Mouse (Mus musculus): ENCODE measurements around the gene Med18. TPM values are rescaled to one million over a fixed set of nuclear protein-coding genes. Genes with fewer than 3 reads are reported as not detected.

The Med18 gene
- polyA plus RNA-seq, 1 experiment from 2014 or later = 18.4 TPM

- H3K9me3 ChIP-seq (ENCODE audit: control insufficient read depth, low read length) = no peaks in the 10 kb centered on the region
- no peak overlapping the region for H3K9ac ChIP-seq (ENCODE audit: low read depth, low read length)
- H3K4me3 ChIP-seq (ENCODE audit: low read length) = no peak overlapping the region
- 94% methylated on average over 6 of the region's 6 CpGs for WGBS
- H3K36me3 ChIP-seq (ENCODE audit: control insufficient read depth, insufficient read depth, low read length) = peaks cover 8% of the 10 kb centered on the region; the same call in 1 of the 2 replicates
- no peaks in the 10 kb centered on the region for H3K27me3 ChIP-seq (replicated peaks; ENCODE audit: control insufficient read depth, insufficient read depth, low read length)
- no peak overlapping the region for H3K27ac ChIP-seq (ENCODE audit: low read length)
- ATAC-seq = no peak
- H3K4me2 ChIP-seq (ENCODE audit: low read depth, low read length) = no peak overlapping the region
- H3K4me1 ChIP-seq (ENCODE audit: control insufficient read depth, insufficient read depth, low read length) = no peaks in the 10 kb centered on the region; the same call in 1 of the 2 replicates
Observed at GRCm38 (mm10) chr4:132501639-132502038, 37.9 kb upstream of the Med18 start.

GRCm38 (mm10) chr4:132494271-132494918 lies 30.7 kb upstream of the Med18 start:
- Histone ChIP-seq H3K36me3 (ENCODE audit: control insufficient read depth, insufficient read depth, low read length) (peaks cover 10% of the 10 kb centered on the region; the same call in 1 of the 2 replicates), H3K27ac (ENCODE audit: low read length) (no peak overlapping the region), H3K9ac (ENCODE audit: low read depth, low read length) (no peak overlapping the region), H3K4me2 (ENCODE audit: low read depth, low read length) (no peak overlapping the region), H3K4me3 (ENCODE audit: low read length) (no peak overlapping the region), H3K9me3 (ENCODE audit: control insufficient read depth, low read length) (no peaks in the 10 kb centered on the region), H3K27me3 (replicated peaks; ENCODE audit: control insufficient read depth, insufficient read depth, low read length) (no peaks in the 10 kb centered on the region), H3K4me1 (ENCODE audit: control insufficient read depth, insufficient read depth, low read length) (no peaks in the 10 kb centered on the region)
- no peak for ATAC-seq
- WGBS = 89% methylated on average over 20 of the region's 20 CpGs

GRCm38 (mm10) chr4:132492178-132493060 lies 28.7 kb upstream of the Med18 start:
- H3K4me1 ChIP-seq (ENCODE audit: control insufficient read depth, insufficient read depth, low read length) = no peaks in the 10 kb centered on the region
- 0 out of 2 replicates have a peak, but pooled peaks have one; percentile 23 for ATAC-seq
- H3K27ac ChIP-seq (ENCODE audit: low read length) = no peak overlapping the region
- H3K27me3 ChIP-seq (replicated peaks; ENCODE audit: control insufficient read depth, insufficient read depth, low read length) = no peaks in the 10 kb centered on the region
- WGBS = 62% methylated on average over 10 of the region's 10 CpGs
- no peak overlapping the region for H3K4me3 ChIP-seq (ENCODE audit: low read length)
- H3K36me3 ChIP-seq (ENCODE audit: control insufficient read depth, insufficient read depth, low read length) = peaks cover 7% of the 10 kb centered on the region; the same call in 1 of the 2 replicates
- H3K4me2 ChIP-seq (ENCODE audit: low read depth, low read length) = no peak overlapping the region
- no peaks in the 10 kb centered on the region for H3K9me3 ChIP-seq (ENCODE audit: control insufficient read depth, low read length)
- no peak overlapping the region for H3K9ac ChIP-seq (ENCODE audit: low read depth, low read length)

GRCm38 (mm10) chr4:132491748-132492147 lies 28.0 kb upstream of the Med18 start:
- WGBS = 80% methylated on average over 6 of the region's 6 CpGs
- Histone ChIP-seq H3K9ac (ENCODE audit: low read depth, low read length) (no peak overlapping the region), H3K4me3 (ENCODE audit: low read length) (no peak overlapping the region), H3K36me3 (ENCODE audit: control insufficient read depth, insufficient read depth, low read length) (peaks cover 4% of the 10 kb centered on the region; the same call in 1 of the 2 replicates), H3K4me2 (ENCODE audit: low read depth, low read length) (no peak overlapping the region), H3K27ac (ENCODE audit: low read length) (no peak overlapping the region), H3K9me3 (ENCODE audit: control insufficient read depth, low read length) (no peaks in the 10 kb centered on the region), H3K4me1 (ENCODE audit: control insufficient read depth, insufficient read depth, low read length) (no peaks in the 10 kb centered on the region), H3K27me3 (replicated peaks; ENCODE audit: control insufficient read depth, insufficient read depth, low read length) (no peaks in the 10 kb centered on the region)
- ATAC-seq = no peak

- WGBS = 91% methylated on average over 8 of the region's 8 CpGs
- Histone ChIP-seq H3K9ac (ENCODE audit: low read depth, low read length) (no peak overlapping the region), H3K27me3 (replicated peaks; ENCODE audit: control insufficient read depth, insufficient read depth, low read length) (no peaks in the 10 kb centered on the region), H3K36me3 (ENCODE audit: control insufficient read depth, insufficient read depth, low read length) (peaks cover 2% of the 10 kb centered on the region; the same call in 1 of the 2 replicates), H3K4me1 (ENCODE audit: control insufficient read depth, insufficient read depth, low read length) (no peaks in the 10 kb centered on the region), H3K4me2 (ENCODE audit: low read depth, low read length) (no peak overlapping the region), H3K9me3 (ENCODE audit: control insufficient read depth, low read length) (no peaks in the 10 kb centered on the region), H3K27ac (ENCODE audit: low read length) (no peak overlapping the region), H3K4me3 (ENCODE audit: low read length) (no peak overlapping the region)
- ATAC-seq = no peak
Observed at GRCm38 (mm10) chr4:132491057-132491456, 27.3 kb upstream of the Med18 start.

- Histone ChIP-seq H3K4me2 (ENCODE audit: low read depth, low read length) (no peak overlapping the region), H3K9me3 (ENCODE audit: control insufficient read depth, low read length) (no peaks in the 10 kb centered on the region), H3K27me3 (replicated peaks; ENCODE audit: control insufficient read depth, insufficient read depth, low read length) (no peaks in the 10 kb centered on the region), H3K4me3 (ENCODE audit: low read length) (no peak overlapping the region), H3K27ac (ENCODE audit: low read length) (no peak overlapping the region), H3K36me3 (ENCODE audit: control insufficient read depth, insufficient read depth, low read length) (peaks cover 2% of the 10 kb centered on the region; the same call in 1 of the 2 replicates), H3K4me1 (ENCODE audit: control insufficient read depth, insufficient read depth, low read length) (no peaks in the 10 kb centered on the region), H3K9ac (ENCODE audit: low read depth, low read length) (no peak overlapping the region)
- no peak for ATAC-seq
- WGBS = 89% methylated on average over 15 of the region's 15 CpGs
Observed at GRCm38 (mm10) chr4:132490273-132491010, 26.7 kb upstream of the Med18 start.

- Histone ChIP-seq H3K9ac (ENCODE audit: low read depth, low read length) (no peak overlapping the region), H3K36me3 (ENCODE audit: control insufficient read depth, insufficient read depth, low read length) (no peaks in the 10 kb centered on the region), H3K27ac (ENCODE audit: low read length) (no peak overlapping the region), H3K4me1 (ENCODE audit: control insufficient read depth, insufficient read depth, low read length) (no peaks in the 10 kb centered on the region), H3K4me2 (ENCODE audit: low read depth, low read length) (no peak overlapping the region), H3K27me3 (replicated peaks; ENCODE audit: control insufficient read depth, insufficient read depth, low read length) (no peaks in the 10 kb centered on the region), H3K9me3 (ENCODE audit: control insufficient read depth, low read length) (no peaks in the 10 kb centered on the region), H3K4me3 (ENCODE audit: low read length) (no peak overlapping the region)
- ATAC-seq = no peak
- WGBS = 73% methylated on average over 6 of the region's 6 CpGs
Observed at GRCm38 (mm10) chr4:132488976-132489375, 25.3 kb upstream of the Med18 start.

GRCm38 (mm10) chr4:132488521-132488920 lies 24.8 kb upstream of the Med18 start:
- Histone ChIP-seq H3K27ac (ENCODE audit: low read length) (no peak overlapping the region), H3K27me3 (replicated peaks; ENCODE audit: control insufficient read depth, insufficient read depth, low read length) (no peaks in the 10 kb centered on the region), H3K4me1 (ENCODE audit: control insufficient read depth, insufficient read depth, low read length) (no peaks in the 10 kb centered on the region), H3K4me2 (ENCODE audit: low read depth, low read length) (no peak overlapping the region), H3K9me3 (ENCODE audit: control insufficient read depth, low read length) (no peaks in the 10 kb centered on the region), H3K4me3 (ENCODE audit: low read length) (no peak overlapping the region), H3K36me3 (ENCODE audit: control insufficient read depth, insufficient read depth, low read length) (no peaks in the 10 kb centered on the region), H3K9ac (ENCODE audit: low read depth, low read length) (no peak overlapping the region)
- 72% methylated on average over 3 of the region's 3 CpGs for whole genome bisulfite sequencing
- no peak for ATAC-seq

- ATAC-seq = peak; percentile 65
- WGBS = 41% methylated on average over 5 of the region's 5 CpGs
- H3K9me3 ChIP-seq (ENCODE audit: control insufficient read depth, low read length) = no peaks in the 10 kb centered on the region
Observed at GRCm38 (mm10) chr4:132484820-132485219, 21.1 kb upstream of the Med18 start.

More at GRCm38 (mm10) chr4:132484820-132485219, 21.1 kb upstream of the Med18 start:
- no peaks in the 10 kb centered on the region for H3K36me3 ChIP-seq (ENCODE audit: control insufficient read depth, insufficient read depth, low read length)
- H3K4me2 ChIP-seq (ENCODE audit: low read depth, low read length) = no peak overlapping the region
- no peak overlapping the region for H3K9ac ChIP-seq (ENCODE audit: low read depth, low read length)
- no peak overlapping the region for H3K27ac ChIP-seq (ENCODE audit: low read length)
- no peak overlapping the region for H3K4me3 ChIP-seq (ENCODE audit: low read length)
- 0 out of 2 replicates have a peak, but pooled peaks cover 4% of the 10 kb centered on the region for H3K4me1 ChIP-seq (ENCODE audit: control insufficient read depth, insufficient read depth, low read length)
- no peaks in the 10 kb centered on the region for H3K27me3 ChIP-seq (replicated peaks; ENCODE audit: control insufficient read depth, insufficient read depth, low read length)

Measured in intestine, embryonic 16.5 days (tissue).